ENCODE assay signal across 8 mouse cellular contexts in genomic region chrX:73717667-73718066, GRCm38 (mm10). TPM values are rescaled to one million over a fixed set of nuclear protein-coding genes. Genes with fewer than 3 reads are reported as not detected.
A peak's percentile ranks its signal among the peaks of the same experiment; 100 is the strongest.
DNase-seq lines count a peak whose midpoint lies in the region; ATAC-seq lines count a peak whose summit lies in the region.

No protein-coding gene starts in this region.

- H3K4me1 ChIP-seq in kidney, embryonic 16.5 days (ENCODE audit: insufficient read depth, low read length) = peaks cover 29% of the 10 kb centered on the region
- H3K4me1 ChIP-seq in stomach, embryonic 14.5 days (ENCODE audit: control insufficient read depth, insufficient read depth, low read length) = peaks cover 14% of the 10 kb centered on the region; the same call in 1 of the 2 replicates

- no peaks in the 10 kb centered on the region for H3K36me3 ChIP-seq in kidney, embryonic 16.5 days (ENCODE audit: insufficient read depth, low read length)
- no peaks in the 10 kb centered on the region for H3K36me3 ChIP-seq in macrophage (ENCODE audit: inconsistent target)
- H3K36me3 ChIP-seq in stomach, embryonic 14.5 days (ENCODE audit: control insufficient read depth, insufficient read depth, low read length) = no peaks in the 10 kb centered on the region

- H3K9ac ChIP-seq in kidney, embryonic 16.5 days (replicated peaks; ENCODE audit: low read length) = peak overlapping the region; percentile 66
- 0 out of 2 replicates have a peak overlapping the region, but pooled peaks have one; percentile 30 for H3K9ac ChIP-seq in stomach, embryonic 14.5 days (replicated peaks; ENCODE audit: low read depth, low read length)

- peak overlapping the region; percentile 55 for H3K4me2 ChIP-seq in kidney, embryonic 16.5 days (replicated peaks; ENCODE audit: low read depth, low read length)
- peak overlapping the region; percentile 65 for H3K4me2 ChIP-seq in stomach, embryonic 14.5 days (replicated peaks; ENCODE audit: low read depth, low read length)

- no peak for ATAC-seq in kidney, embryonic 16.5 days (ENCODE audit: low FRiP score, low TSS enrichment)
- no peak for ATAC-seq in stomach, embryonic 14.5 days (ENCODE audit: insufficient number of reproducible peaks, insufficient read depth, low FRiP score, low read depth)
- no peak for ATAC-seq in activated CD4-positive, CD25-positive, alpha-beta regulatory T cell, adult 4 months

- peak overlapping the region; percentile 62 for H3K4me3 ChIP-seq in kidney, embryonic 16.5 days (ENCODE audit: low read length)
- H3K4me3 ChIP-seq in macrophage (ENCODE audit: inconsistent target) = peak overlapping the region; percentile 70
- H3K4me3 ChIP-seq in stomach, embryonic 14.5 days (ENCODE audit: low read depth, low read length) = peak overlapping the region; percentile 50; the same call in 1 of the 2 replicates

- peaks cover 75% of the 10 kb centered on the region for H3K79me2 ChIP-seq in macrophage (ENCODE audit: inconsistent target)

- peak; percentile 8 for DNase-seq in kidney, adult 18-20 months
- DNase-seq in kidney, adult 11 months = no peak
- peak; percentile 26 to 47 for DNase-seq in cerebellum, postnatal 25 days
- peak; percentile 8 to 22 for DNase-seq in heart, adult 9 months (ENCODE audit: low spot score in 2 of 2)

- no peaks in the 10 kb centered on the region; the same call in 1 of the 2 replicates for H3K27me3 ChIP-seq in kidney, embryonic 16.5 days (ENCODE audit: insufficient read depth, low read length)
- no peaks in the 10 kb centered on the region for H3K27me3 ChIP-seq in stomach, embryonic 14.5 days (ENCODE audit: control insufficient read depth, insufficient read depth, low read length)

- H3K9me3 ChIP-seq in kidney, embryonic 16.5 days (ENCODE audit: low read length) = no peaks in the 10 kb centered on the region
- no peaks in the 10 kb centered on the region for H3K9me3 ChIP-seq in stomach, embryonic 14.5 days (ENCODE audit: control insufficient read depth, low read depth, low read length)

- no peak overlapping the region for H3K27ac ChIP-seq in kidney, embryonic 16.5 days (ENCODE audit: low read length)
- peak overlapping the region; percentile 95 for H3K27ac ChIP-seq in macrophage
- H3K27ac ChIP-seq in stomach, embryonic 14.5 days (ENCODE audit: low read length) = no peak overlapping the region

- WGBS in kidney, embryonic 16.5 days = 72% methylated on average over 11 of the region's 11 CpGs
- 12% methylated on average over 11 of the region's 11 CpGs for WGBS in macrophage (ENCODE audit: missing documents)
- 67% methylated on average over 11 of the region's 11 CpGs for WGBS in stomach, embryonic 14.5 days

RNA-seq across cellular contexts. Expression of gene Abcd1, which starts 1.3 kb away (rescaled TPM):
- 16.2 and 17.4 TPM in 2 replicates for polyA plus RNA-seq in kidney, embryonic 16.5 days (2015; fragmentation: Nextera tagmentation; extraction: Ambion mirVana)
- 100 to 1,000 TPM in 11 of 26 experiments, 10 to 100 TPM in 15; 10.5 to 154 (median 89.2) TPM for total RNA-seq in macrophage (2018; cell fraction: chromatin; rRNA removed)
- 10 to 100 TPM; 46.8 to 94.2 (median 67.9) TPM for total RNA-seq in macrophage (2018; cell fraction: cytosol; rRNA removed)
- 100 to 1,000 TPM in 8 of 26 experiments, 10 to 100 TPM in 18; 20.2 to 118 (median 81.9) TPM for total RNA-seq in macrophage (2018; cell fraction: nucleus; rRNA removed)
- polyA plus RNA-seq in macrophage (2018) = 42.0 to 64.5 TPM (median 61.4 TPM) in 3 replicates
- polyA plus RNA-seq in stomach, embryonic 14.5 days (2014; fragmentation: Nextera tagmentation; extraction: Ambion mirVana) = 19.2 and 19.6 TPM in 2 replicates
- 10 to 100 TPM; 22.3 to 34.1 TPM for polyA plus RNA-seq in activated CD4-positive, CD25-positive, alpha-beta regulatory T cell, adult 4 months (2017; shearing (Covaris generic))

RNA-seq across cellular contexts. Expression of gene Bcap31, which starts 1.7 kb away (rescaled TPM):
- polyA plus RNA-seq in kidney, embryonic 16.5 days (2015; fragmentation: Nextera tagmentation; extraction: Ambion mirVana) = 276 and 282 TPM in 2 replicates
- total RNA-seq in macrophage (2018; cell fraction: chromatin; rRNA removed) = 10 to 100 TPM in 24 of 26 experiments, 1 to 10 TPM in 2; 7.8 to 36.6 (median 19.4) TPM
- total RNA-seq in macrophage (2018; cell fraction: cytosol; rRNA removed) = 100 to 1,000 TPM; 144 to 223 (median 182) TPM
- total RNA-seq in macrophage (2018; cell fraction: nucleus; rRNA removed) = 100 to 1,000 TPM in 23 of 26 experiments, 10 to 100 TPM in 3; 29.8 to 200 (median 139) TPM
- 211 to 247 TPM (median 232 TPM) in 3 replicates for polyA plus RNA-seq in macrophage (2018)
- 254 and 260 TPM in 2 replicates for polyA plus RNA-seq in stomach, embryonic 14.5 days (2014; fragmentation: Nextera tagmentation; extraction: Ambion mirVana)
- polyA plus RNA-seq in activated CD4-positive, CD25-positive, alpha-beta regulatory T cell, adult 4 months (2017; shearing (Covaris generic)) = 100 to 1,000 TPM; 270 to 336 TPM

RNA-seq across cellular contexts. Expression of gene Plxnb3, which starts 39.2 kb away (rescaled TPM):
- polyA plus RNA-seq in kidney, embryonic 16.5 days (2015; fragmentation: Nextera tagmentation; extraction: Ambion mirVana) = 0.30 and 0.32 TPM in 2 replicates
- 10 to 100 TPM in 11 of 26 experiments, 1 to 10 TPM in 15; 1.1 to 26.4 (median 9.4) TPM for total RNA-seq in macrophage (2018; cell fraction: chromatin; rRNA removed)
- total RNA-seq in macrophage (2018; cell fraction: cytosol; rRNA removed) = 1 to 10 TPM; 1.3 to 6.4 (median 2.6) TPM
- 10 to 100 TPM in 6 of 26 experiments, 1 to 10 TPM in 20; 2.0 to 14.1 (median 7.0) TPM for total RNA-seq in macrophage (2018; cell fraction: nucleus; rRNA removed)
- polyA plus RNA-seq in macrophage (2018) = 0.69 to 2.3 TPM (median 1.4 TPM) in 3 replicates
- 0.59 and 0.78 TPM in 2 replicates for polyA plus RNA-seq in stomach, embryonic 14.5 days (2014; fragmentation: Nextera tagmentation; extraction: Ambion mirVana)
- not detected for polyA plus RNA-seq in activated CD4-positive, CD25-positive, alpha-beta regulatory T cell, adult 4 months (2017; shearing (Covaris generic))

RNA-seq across cellular contexts. Expression of gene Slc6a8, which starts 44.7 kb away (rescaled TPM):
- polyA plus RNA-seq in kidney, embryonic 16.5 days (2015; fragmentation: Nextera tagmentation; extraction: Ambion mirVana) = 7.0 and 8.7 TPM in 2 replicates
- total RNA-seq in macrophage (2018; cell fraction: chromatin; rRNA removed) = 100 to 1,000 TPM in 21 of 26 experiments, 10 to 100 TPM in 5; 72.5 to 508 (median 169) TPM
- 100 to 1,000 TPM in 13 of 26 experiments, 10 to 100 TPM in 13; 64.0 to 167 (median 101) TPM for total RNA-seq in macrophage (2018; cell fraction: cytosol; rRNA removed)
- total RNA-seq in macrophage (2018; cell fraction: nucleus; rRNA removed) = 100 to 1,000 TPM in 25 of 26 experiments, 10 to 100 TPM in 1; 97.6 to 289 (median 150) TPM
- 66.4 to 157 TPM (median 124 TPM) in 3 replicates for polyA plus RNA-seq in macrophage (2018)
- 11.0 and 12.2 TPM in 2 replicates for polyA plus RNA-seq in stomach, embryonic 14.5 days (2014; fragmentation: Nextera tagmentation; extraction: Ambion mirVana)
- polyA plus RNA-seq in activated CD4-positive, CD25-positive, alpha-beta regulatory T cell, adult 4 months (2017; shearing (Covaris generic)) = under 1 TPM; 0.36 to 0.61 TPM

RNA-seq across cellular contexts. Expression of gene Srpk3, which starts 56.5 kb away (rescaled TPM):
- polyA plus RNA-seq in kidney, embryonic 16.5 days (2015; fragmentation: Nextera tagmentation; extraction: Ambion mirVana) = 4.7 and 4.8 TPM in 2 replicates
- total RNA-seq in macrophage (2018; cell fraction: chromatin; rRNA removed) = 1 to 10 TPM in 24 of 26 experiments, under 1 TPM in 2; 0.74 to 8.6 (median 3.7) TPM
- under 1 TPM; 0.06 to 0.73 (median 0.25) TPM for total RNA-seq in macrophage (2018; cell fraction: cytosol; rRNA removed)
- total RNA-seq in macrophage (2018; cell fraction: nucleus; rRNA removed) = 1 to 10 TPM in 19 of 26 experiments, under 1 TPM in 7; 0.39 to 3.9 (median 1.4) TPM
- 0.25 to 0.87 TPM (median 0.77 TPM) in 3 replicates for polyA plus RNA-seq in macrophage (2018)
- 2.3 and 2.7 TPM in 2 replicates for polyA plus RNA-seq in stomach, embryonic 14.5 days (2014; fragmentation: Nextera tagmentation; extraction: Ambion mirVana)
- polyA plus RNA-seq in activated CD4-positive, CD25-positive, alpha-beta regulatory T cell, adult 4 months (2017; shearing (Covaris generic)) = 1 to 10 TPM in 1 of 2 experiments, not detected in 1; 1.7 TPM
